Mouse (Mus musculus): ENCODE results near the gene March5. TPM values are rescaled to one million over a fixed set of nuclear protein-coding genes. Genes with fewer than 3 reads are reported as not detected.

March5 gene
- polyA plus RNA-seq (2015; fragmentation: Illumina TruSeq; extraction: RNeasy Lipid Tissue Mini Kit (QIAGEN cat#74804); ENCODE audit: insufficient read depth, low read depth, low replicate concordance) = 26.5 TPM

GRCm38 (mm10) chr19:37207303-37208175 is at the start of gene March5:
TSS of gene March5 (plus strand) at chr19:37207543.

GRCm38 (mm10) chr19:37208176-37208755 is 923 bp downstream of the March5 start, which contains the start of gene Cpeb3:
TSS of gene Cpeb3 (minus strand) at chr19:37208601.

Other genes starting within 250 kb of the March5 start
- 2.7 TPM for gene Cpeb3, start 1.1 kb downstream of the March5 start, polyA plus RNA-seq (2015; fragmentation: Illumina TruSeq; extraction: RNeasy Lipid Tissue Mini Kit (QIAGEN cat#74804); ENCODE audit: insufficient read depth, low read depth, low replicate concordance)
- 6.1 TPM for gene Ide, start 130.3 kb downstream of the March5 start, polyA plus RNA-seq (2015; fragmentation: Illumina TruSeq; extraction: RNeasy Lipid Tissue Mini Kit (QIAGEN cat#74804); ENCODE audit: insufficient read depth, low read depth, low replicate concordance)
- 0.17 TPM for gene Kif11, start 168.9 kb downstream of the March5 start, polyA plus RNA-seq (2015; fragmentation: Illumina TruSeq; extraction: RNeasy Lipid Tissue Mini Kit (QIAGEN cat#74804); ENCODE audit: insufficient read depth, low read depth, low replicate concordance)
- gene Hhex, start 227.3 kb downstream of the March5 start, polyA plus RNA-seq (2015; fragmentation: Illumina TruSeq; extraction: RNeasy Lipid Tissue Mini Kit (QIAGEN cat#74804); ENCODE audit: insufficient read depth, low read depth, low replicate concordance) = 11.9 TPM